Mouse (Mus musculus) cortical plate, adult 2 months (tissue): ENCODE measurements around the gene Akap9.

Source experiments
- CTCF ChIP-seq: fragments of 200-500 bp; IDR thresholded peaks from 2 replicates; pipeline ENCODE4 v1.5.1; 2011; ENCODE audit warnings: mild to moderate bottlenecking, control low read depth, low read length; ENCODE audit not compliant: insufficient read depth; ENCODE audit errors: extremely low read depth
- POLR2A ChIP-seq: fragments of 200-500 bp; IDR thresholded peaks from 2 replicates; pipeline ENCODE4 v1.6.1; 2011; ENCODE audit warnings: mild to moderate bottlenecking, low read length, control low read depth; ENCODE audit not compliant: insufficient read depth; ENCODE audit errors: extremely low read depth

DNA sequence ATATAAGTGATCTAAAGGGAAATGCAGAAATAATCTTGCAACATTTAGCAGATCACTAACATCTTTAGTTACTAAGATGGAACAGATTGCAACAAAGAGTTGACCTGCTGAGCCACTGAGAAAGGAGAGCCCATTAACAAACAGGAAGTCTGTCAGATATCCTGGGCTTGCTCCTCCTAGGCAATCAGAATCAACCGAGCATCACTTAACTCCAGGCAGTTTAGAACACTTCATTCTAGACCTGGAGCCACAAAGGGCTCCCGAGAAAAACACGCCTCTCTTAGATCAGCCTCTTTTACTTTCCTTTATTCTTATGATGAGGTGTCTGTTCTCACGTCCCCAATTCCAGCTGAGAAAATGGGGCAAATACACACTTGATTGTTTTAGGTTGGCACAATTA, 1.2 kb upstream of the Akap9 start:
- no peak for TF ChIP-seq POLR2A
- TF ChIP-seq CTCF, result no peak
